Mouse (Mus musculus): ENCODE results near the gene Exoc3l2. TPM values are rescaled to one million over a fixed set of nuclear protein-coding genes. Genes with fewer than 3 reads are reported as not detected.

Exoc3l2 gene
- polyA plus RNA-seq, 1 experiment: not detected

DNA sequence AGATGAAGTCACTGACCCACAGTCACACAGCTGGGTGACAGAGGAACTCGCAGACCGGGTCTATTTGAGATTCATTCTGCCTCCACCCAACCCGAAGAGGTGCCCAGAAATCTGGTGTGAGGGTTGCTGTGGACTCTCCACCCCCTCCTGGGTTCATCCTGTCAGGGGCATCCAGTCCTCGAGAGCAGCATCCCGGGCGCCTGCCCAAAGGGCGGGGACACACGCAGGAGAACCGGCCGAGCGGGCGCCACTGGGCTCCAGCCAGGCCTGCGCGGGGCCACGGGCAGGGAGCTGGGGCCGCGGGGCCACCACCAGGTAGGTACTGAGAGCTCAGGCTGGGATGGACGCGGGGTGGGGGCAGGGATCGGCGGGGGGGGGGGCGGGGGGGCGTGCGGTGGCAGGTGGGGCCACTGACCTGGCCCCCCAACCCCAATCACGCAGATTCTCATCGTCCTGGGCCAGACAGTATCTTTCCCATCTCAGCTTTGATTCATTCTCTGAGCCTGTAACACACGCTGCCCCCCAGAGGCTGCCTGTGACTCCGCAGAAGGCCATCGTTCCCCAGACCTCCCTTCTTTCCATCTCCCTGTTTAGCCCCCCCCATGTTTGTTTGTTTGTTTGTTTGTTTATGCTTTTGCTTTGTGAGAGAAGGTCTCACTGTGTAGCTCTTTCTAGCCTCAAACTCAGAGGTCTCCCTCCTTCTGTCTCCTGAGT, 54.7 kb downstream of the Exoc3l2 start, which contains the start of gene Nkpd1:
TSS of gene Nkpd1 (plus strand) at position 187 of the 714 bp plus-strand sequence.
- peaks cover 39% of the 10 kb centered on the region for H3K27me3 ChIP-seq (ENCODE audit: control insufficient read depth, insufficient read depth, insufficient read length)
- H3ac ChIP-seq (ENCODE audit: control insufficient read depth, insufficient read length): no peak within 1 kb of the TSS
- no peaks in the 10 kb centered on the region for H3K36me3 ChIP-seq (ENCODE audit: control insufficient read depth, insufficient read depth)
- TF ChIP-seq E2F4 (IDR thresholded peaks at IDR 0.05; ENCODE audit: insufficient read depth) (no peak), CEBPB (IDR thresholded peaks at IDR 0.05; ENCODE audit: insufficient read depth, poor library complexity, severe bottlenecking) (no peak), POLR2A (IDR thresholded peaks at IDR 0.05; ENCODE audit: insufficient read length, low read depth) (no peak), USF1 (IDR thresholded peaks at IDR 0.05; ENCODE audit: low read depth) (no peak), MYOG (IDR thresholded peaks at IDR 0.05; ENCODE audit: control insufficient read depth in 1 of 3, insufficient read depth in 1 of 3, insufficient read length in 2 of 3, low read depth in 2 of 3) (no peak), MYOD1 (IDR thresholded peaks at IDR 0.05; ENCODE audit: control insufficient read depth in 1 of 3, insufficient read length in 2 of 3, low read depth in 2 of 3) (no peak), POLR2AphosphoS2 (IDR thresholded peaks at IDR 0.05; ENCODE audit: insufficient read length, low read depth) (no peak), MAX (IDR thresholded peaks at IDR 0.05; ENCODE audit: low read depth) (no peak), TCF12 (IDR thresholded peaks at IDR 0.05; ENCODE audit: insufficient read depth, poor library complexity, severe bottlenecking) (no peak), SRF (IDR thresholded peaks at IDR 0.05; ENCODE audit: control insufficient read depth, insufficient read length, low read depth) (no peak), REST (IDR thresholded peaks at IDR 0.05; ENCODE audit: insufficient read depth, insufficient read length) (no peak), TCF3 (IDR thresholded peaks at IDR 0.05; ENCODE audit: insufficient read length, low read depth) (no peak)
- H3K4me2 ChIP-seq (ENCODE audit: low read depth): peak within 1 kb of the TSS; percentile 21
- H3K79me2 ChIP-seq (ENCODE audit: control insufficient read depth, insufficient read depth): no peaks in the 10 kb centered on the region
- no peak within 1 kb of the TSS for H3K4me3 ChIP-seq

GRCm38 (mm10) chr7:19520032-19520431, 56.9 kb downstream of the Exoc3l2 start:
- Histone ChIP-seq H3K4me2 (ENCODE audit: low read depth) (no peak overlapping the region), H3ac (ENCODE audit: control insufficient read depth, insufficient read length) (no peak overlapping the region), H3K79me2 (ENCODE audit: control insufficient read depth, insufficient read depth) (no peaks in the 10 kb centered on the region), H3K4me3 (no peak overlapping the region), H3K36me3 (ENCODE audit: control insufficient read depth, insufficient read depth) (no peaks in the 10 kb centered on the region), H3K27me3 (ENCODE audit: control insufficient read depth, insufficient read depth, insufficient read length) (peaks cover 59% of the 10 kb centered on the region)
- TF ChIP-seq POLR2A (IDR thresholded peaks at IDR 0.05; ENCODE audit: insufficient read length, low read depth): no peak
- no peak for TF ChIP-seq USF1 (IDR thresholded peaks at IDR 0.05; ENCODE audit: low read depth)
- TF ChIP-seq SRF (IDR thresholded peaks at IDR 0.05; ENCODE audit: control insufficient read depth, insufficient read length, low read depth): no peak
- TF ChIP-seq MAX (IDR thresholded peaks at IDR 0.05; ENCODE audit: low read depth): no peak
- TF ChIP-seq TCF12 (IDR thresholded peaks at IDR 0.05; ENCODE audit: insufficient read depth, poor library complexity, severe bottlenecking): no peak
- TF ChIP-seq MYOG (IDR thresholded peaks at IDR 0.05; ENCODE audit: control insufficient read depth in 1 of 3, insufficient read depth in 1 of 3, insufficient read length in 2 of 3, low read depth in 2 of 3): no peak
- no peak for TF ChIP-seq CEBPB (IDR thresholded peaks at IDR 0.05; ENCODE audit: insufficient read depth, poor library complexity, severe bottlenecking)
- no peak for TF ChIP-seq POLR2AphosphoS2 (IDR thresholded peaks at IDR 0.05; ENCODE audit: insufficient read length, low read depth)
- TF ChIP-seq REST (IDR thresholded peaks at IDR 0.05; ENCODE audit: insufficient read depth, insufficient read length): no peak
- TF ChIP-seq MYOD1 (IDR thresholded peaks at IDR 0.05; ENCODE audit: control insufficient read depth in 1 of 3, insufficient read length in 2 of 3, low read depth in 2 of 3): no peak
- no peak for TF ChIP-seq E2F4 (IDR thresholded peaks at IDR 0.05; ENCODE audit: insufficient read depth)
- no peak for TF ChIP-seq TCF3 (IDR thresholded peaks at IDR 0.05; ENCODE audit: insufficient read length, low read depth)

- TF ChIP-seq USF1 (IDR thresholded peaks at IDR 0.05; ENCODE audit: low read depth) (no peak), MYOG (IDR thresholded peaks at IDR 0.05; ENCODE audit: control insufficient read depth in 1 of 3, insufficient read depth in 1 of 3, insufficient read length in 2 of 3, low read depth in 2 of 3) (no peak), SRF (IDR thresholded peaks at IDR 0.05; ENCODE audit: control insufficient read depth, insufficient read length, low read depth) (no peak), E2F4 (IDR thresholded peaks at IDR 0.05; ENCODE audit: insufficient read depth) (no peak), MAX (IDR thresholded peaks at IDR 0.05; ENCODE audit: low read depth) (no peak), MYOD1 (IDR thresholded peaks at IDR 0.05; ENCODE audit: control insufficient read depth in 1 of 3, insufficient read length in 2 of 3, low read depth in 2 of 3) (no peak), TCF3 (IDR thresholded peaks at IDR 0.05; ENCODE audit: insufficient read length, low read depth) (no peak), POLR2AphosphoS2 (IDR thresholded peaks at IDR 0.05; ENCODE audit: insufficient read length, low read depth) (no peak), TCF12 (IDR thresholded peaks at IDR 0.05; ENCODE audit: insufficient read depth, poor library complexity, severe bottlenecking) (no peak), REST (IDR thresholded peaks at IDR 0.05; ENCODE audit: insufficient read depth, insufficient read length) (no peak), CEBPB (IDR thresholded peaks at IDR 0.05; ENCODE audit: insufficient read depth, poor library complexity, severe bottlenecking) (no peak), POLR2A (IDR thresholded peaks at IDR 0.05; ENCODE audit: insufficient read length, low read depth) (no peak)
- Histone ChIP-seq H3ac (ENCODE audit: control insufficient read depth, insufficient read length) (no peak overlapping the region), H3K4me3 (no peak overlapping the region), H3K27me3 (ENCODE audit: control insufficient read depth, insufficient read depth, insufficient read length) (peaks cover 59% of the 10 kb centered on the region), H3K4me2 (ENCODE audit: low read depth) (no peak overlapping the region), H3K36me3 (ENCODE audit: control insufficient read depth, insufficient read depth) (no peaks in the 10 kb centered on the region), H3K79me2 (ENCODE audit: control insufficient read depth, insufficient read depth) (no peaks in the 10 kb centered on the region)
Measured at GRCm38 (mm10) chr7:19523017-19523756, 60.1 kb downstream of the Exoc3l2 start.

DNA sequence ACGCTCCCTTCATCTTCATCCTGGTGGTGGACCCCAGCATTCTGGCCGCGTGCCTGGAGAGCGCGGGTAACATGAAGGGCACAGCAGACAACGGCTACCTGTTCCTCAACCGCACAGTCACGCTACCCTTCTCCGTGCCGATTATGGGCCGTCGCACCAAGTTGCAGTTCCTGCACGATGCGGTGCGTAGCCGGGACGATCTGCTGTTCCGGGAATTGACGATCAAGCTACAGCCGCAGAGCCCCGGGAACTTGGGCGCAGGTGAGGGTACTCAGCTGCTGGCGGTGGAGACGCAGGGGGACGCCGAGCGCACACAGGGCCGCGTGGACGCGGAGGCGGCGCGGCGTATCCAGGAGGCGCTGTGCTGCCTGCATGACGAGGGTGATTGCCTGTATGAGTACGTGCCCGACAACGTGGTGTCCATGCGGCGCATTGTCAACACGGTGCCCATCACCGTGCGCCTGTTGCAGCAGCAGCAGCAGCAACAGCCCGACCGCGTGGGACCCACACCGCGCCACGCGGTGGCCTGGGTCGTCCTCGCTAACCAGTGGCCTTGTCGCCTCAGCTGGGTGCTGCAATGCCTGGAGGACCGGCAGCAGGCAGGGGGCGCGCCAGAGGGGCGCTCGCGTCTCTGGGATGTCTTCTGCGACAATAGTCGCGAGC, 60.8 kb downstream of the Exoc3l2 start:
- TF ChIP-seq SRF (IDR thresholded peaks at IDR 0.05; ENCODE audit: control insufficient read depth, insufficient read length, low read depth): no peak
- peak; percentile 57 for TF ChIP-seq POLR2AphosphoS2 (IDR thresholded peaks at IDR 0.05; ENCODE audit: insufficient read length, low read depth)
- peak in 1 of 3 experiments; percentile 10 for TF ChIP-seq MYOD1 (IDR thresholded peaks at IDR 0.05; ENCODE audit: control insufficient read depth in 1 of 3, insufficient read length in 2 of 3, low read depth in 2 of 3)
- no peak for TF ChIP-seq TCF3 (IDR thresholded peaks at IDR 0.05; ENCODE audit: insufficient read length, low read depth)
- Histone ChIP-seq H3K4me2 (ENCODE audit: low read depth) (no peak overlapping the region), H3K36me3 (ENCODE audit: control insufficient read depth, insufficient read depth) (no peaks in the 10 kb centered on the region), H3K79me2 (ENCODE audit: control insufficient read depth, insufficient read depth) (no peaks in the 10 kb centered on the region), H3K4me3 (no peak overlapping the region), H3ac (ENCODE audit: control insufficient read depth, insufficient read length) (no peak overlapping the region), H3K27me3 (ENCODE audit: control insufficient read depth, insufficient read depth, insufficient read length) (peaks cover 56% of the 10 kb centered on the region)

Measured in myocyte (in vitro differentiated cells).